Mouse (Mus musculus) MEL (cell line): ENCODE data around the gene Ms4a2. TPM values are rescaled to one million over a fixed set of nuclear protein-coding genes. Genes with fewer than 3 reads are reported as not detected.
A peak's percentile ranks its signal among the peaks of the same experiment; 100 is the strongest.

Experiments
- DNase-seq: peaks from one replicate; pipeline ENCODE4 v3.0.0; 2011; ENCODE audit warnings: low read depth, low spot score
- H3K27ac ChIP-seq: 2 replicates; pipeline ENCODE4 v1.5.1; 2012; ENCODE audit warnings: low read depth, mild to moderate bottlenecking, control low read depth, low read length, moderate library complexity; ENCODE audit not compliant: control insufficient read depth
- H3K27me3 ChIP-seq, 2 experiments: fragments of 150-350 bp in 1 of 2; sonication (generic) in 1 of 2; 2 replicates each; pipeline ENCODE4 v1.6.1; 2012; ENCODE audit warnings: low read length in 2 of 2, mild to moderate bottlenecking in 2 of 2, improper control_type of control experiment in 1 of 2, moderate library complexity in 1 of 2; ENCODE audit not compliant: insufficient read depth in 2 of 2, control insufficient read depth in 1 of 2
- H3K36me3 ChIP-seq, 2 experiments: 2 replicates each; pipeline ENCODE4 v1.6.1; 2012 to 2014; ENCODE audit warnings: low read length in 2 of 2, improper control_type of control experiment in 1 of 2, inconsistent platforms in 1 of 2, mild to moderate bottlenecking in 1 of 2; ENCODE audit not compliant: insufficient read depth in 2 of 2, control insufficient read depth in 1 of 2
- H3K4me1 ChIP-seq, 2 experiments: fragments of 150-350 bp in 1 of 2; sonication (generic) in 1 of 2; 2 replicates each; pipeline ENCODE4 v1.6.1; 2012; ENCODE audit warnings: low read length in 2 of 2, improper control_type of control experiment in 1 of 2, mild to moderate bottlenecking in 1 of 2; ENCODE audit not compliant: insufficient read depth in 2 of 2, control insufficient read depth in 1 of 2
- H3K4me3 ChIP-seq, 2 experiments: fragments of 150-350 bp in 1 of 2; sonication (generic) in 1 of 2; 2 replicates each; pipeline ENCODE4 v1.5.1; 2012; ENCODE audit warnings: low read depth in 2 of 2, low read length in 2 of 2, mild to moderate bottlenecking in 2 of 2, moderate library complexity in 2 of 2, control low read depth in 1 of 2, improper control_type of control experiment in 1 of 2; ENCODE audit not compliant: control insufficient read depth in 1 of 2, insufficient read depth in 1 of 2
- H3K79me2 ChIP-seq: 2 replicates; pipeline ENCODE4 v1.6.1; 2012; ENCODE audit warnings: mild to moderate bottlenecking, low read length, moderate library complexity; ENCODE audit not compliant: control insufficient read depth, poor library complexity, insufficient read depth
- H3K9ac ChIP-seq: 2 replicates; pipeline ENCODE4 v1.6.1; 2012; ENCODE audit warnings: low read depth, mild to moderate bottlenecking, control low read depth, low read length, moderate library complexity; ENCODE audit not compliant: control insufficient read depth, poor library complexity, severe bottlenecking
- H3K9me3 ChIP-seq: fragments of 150-350 bp; sonication (generic); replicated peaks from 2 replicates; pipeline ENCODE4 v1.6.1; 2012; ENCODE audit warnings: mild to moderate bottlenecking, low read length, improper control_type of control experiment, moderate library complexity; ENCODE audit not compliant: insufficient read depth
- BHLHE40 ChIP-seq: IDR thresholded peaks from 2 replicates; pipeline ENCODE4 v1.6.1; 2012; ENCODE audit warnings: low read depth, mild to moderate bottlenecking, inconsistent platforms, low read length, improper control_type of control experiment, borderline replicate concordance
- CHD1 ChIP-seq: IDR thresholded peaks from 2 replicates; pipeline ENCODE4 v1.6.1; 2012; ENCODE audit warnings: low read depth, mild to moderate bottlenecking, inconsistent platforms, low read length, improper control_type of control experiment
- CHD2 ChIP-seq: IDR thresholded peaks from 2 replicates; pipeline ENCODE4 v1.6.1; 2011; ENCODE audit warnings: low read length, improper control_type of control experiment
- CTCF ChIP-seq, 3 experiments: IDR thresholded peaks in 2 of 3; conservative IDR thresholded peaks in 1 of 3; 2 replicates each; pipeline ENCODE4 v1.5.1; 2011 to 2012; ENCODE audit warnings: low read length in 3 of 3, low read depth in 2 of 3, mild to moderate bottlenecking in 2 of 3, improper control_type of control experiment in 1 of 3, inconsistent platforms in 1 of 3, mixed read lengths in 1 of 3, moderate library complexity in 1 of 3; ENCODE audit not compliant: control insufficient read depth in 1 of 3, insufficient read depth in 1 of 3, poor library complexity in 1 of 3, severe bottlenecking in 1 of 3
- ELF1 ChIP-seq: IDR thresholded peaks from 2 replicates; pipeline ENCODE4 v1.6.1; 2014; ENCODE audit warnings: low read depth, mild to moderate bottlenecking, inconsistent platforms, low read length, improper control_type of control experiment, moderate library complexity
- EP300 ChIP-seq, 2 experiments: IDR thresholded peaks; 2 replicates each; pipeline ENCODE4 v1.6.1; 2011; ENCODE audit warnings: improper control_type of control experiment in 2 of 2, low read length in 2 of 2, low read depth in 1 of 2, mild to moderate bottlenecking in 1 of 2
- ETS1 ChIP-seq: IDR thresholded peaks from 2 replicates; pipeline ENCODE4 v1.6.1; 2012; ENCODE audit warnings: low read depth, mild to moderate bottlenecking, inconsistent platforms, low read length, improper control_type of control experiment, moderate library complexity
- GATA1 ChIP-seq: IDR thresholded peaks from 2 replicates; pipeline ENCODE4 v1.6.1; 2011; ENCODE audit warnings: low read depth, low read length, improper control_type of control experiment
- JUND ChIP-seq: IDR thresholded peaks from 2 replicates; pipeline ENCODE4 v1.6.1; 2011; ENCODE audit warnings: low read depth, mild to moderate bottlenecking, improper control_type of control experiment, low read length
- KAT2A ChIP-seq: conservative IDR thresholded peaks from 2 replicates; pipeline ENCODE4 v1.6.1; 2012; ENCODE audit warnings: low read depth, low read length, improper control_type of control experiment, inconsistent platforms
- MAFK ChIP-seq: IDR thresholded peaks from 2 replicates; pipeline ENCODE4 v1.6.1; 2011; ENCODE audit warnings: low read depth, mild to moderate bottlenecking, low read length, improper control_type of control experiment, borderline replicate concordance
- MAX ChIP-seq: IDR thresholded peaks from 2 replicates; pipeline ENCODE4 v1.6.1; 2011; ENCODE audit warnings: low read length, improper control_type of control experiment
- MAZ ChIP-seq: IDR thresholded peaks from 2 replicates; pipeline ENCODE4 v1.6.1; 2012; ENCODE audit warnings: low read depth, mild to moderate bottlenecking, inconsistent platforms, low read length, improper control_type of control experiment
- MXI1 ChIP-seq: IDR thresholded peaks from 2 replicates; pipeline ENCODE4 v1.6.1; 2011; ENCODE audit warnings: mild to moderate bottlenecking, low read depth, low read length, improper control_type of control experiment
- MYB ChIP-seq: IDR thresholded peaks from 2 replicates; pipeline ENCODE4 v1.6.1; 2011; ENCODE audit warnings: mild to moderate bottlenecking, low read depth, low read length, improper control_type of control experiment
- NELFE ChIP-seq: IDR thresholded peaks from 2 replicates; pipeline ENCODE4 v1.6.1; 2011; ENCODE audit warnings: low read depth, low read length, improper control_type of control experiment
- NRF1 ChIP-seq: IDR thresholded peaks from 2 replicates; pipeline ENCODE4 v1.6.1; 2014; ENCODE audit warnings: low read depth, mild to moderate bottlenecking, inconsistent platforms, low read length, improper control_type of control experiment, moderate library complexity; ENCODE audit not compliant: poor library complexity, insufficient read depth, severe bottlenecking
- POLR2A ChIP-seq, 2 experiments: IDR thresholded peaks; 2 replicates each; pipeline ENCODE4 v1.6.1; 2011 to 2012; ENCODE audit warnings: low read length in 2 of 2, mild to moderate bottlenecking in 2 of 2, control low read depth in 1 of 2, improper control_type of control experiment in 1 of 2, low read depth in 1 of 2, moderate library complexity in 1 of 2; ENCODE audit not compliant: control insufficient read depth in 1 of 2, insufficient read depth in 1 of 2, poor library complexity in 1 of 2
- POLR2AphosphoS2 ChIP-seq: IDR thresholded peaks from 2 replicates; pipeline ENCODE4 v1.6.1; 2011; ENCODE audit warnings: low read length, improper control_type of control experiment
- POLR2AphosphoS5 ChIP-seq: IDR thresholded peaks from 2 replicates; pipeline ENCODE4 v1.6.1; 2012; ENCODE audit warnings: low read depth, borderline replicate concordance, mild to moderate bottlenecking, inconsistent platforms, low read length, moderate library complexity, mixed read lengths
- RAD21 ChIP-seq: IDR thresholded peaks from 2 replicates; pipeline ENCODE4 v1.6.1; 2011; ENCODE audit warnings: mild to moderate bottlenecking, low read depth, low read length, improper control_type of control experiment
- RCOR1 ChIP-seq: IDR thresholded peaks from 2 replicates; pipeline ENCODE4 v1.6.1; 2012; ENCODE audit warnings: low read depth, mild to moderate bottlenecking, inconsistent platforms, low read length, improper control_type of control experiment
- SIN3A ChIP-seq: IDR thresholded peaks from 2 replicates; pipeline ENCODE4 v1.6.1; 2012; ENCODE audit warnings: low read length, improper control_type of control experiment, inconsistent platforms
- SMC3 ChIP-seq: IDR thresholded peaks from 2 replicates; pipeline ENCODE4 v1.6.1; 2011; ENCODE audit warnings: low read depth, low read length, improper control_type of control experiment
- TAL1 ChIP-seq: IDR thresholded peaks from 2 replicates; pipeline ENCODE4 v1.6.1; 2012; ENCODE audit warnings: mild to moderate bottlenecking, inconsistent platforms, low read length, moderate library complexity, mixed read lengths
- TBP ChIP-seq: IDR thresholded peaks from 2 replicates; pipeline ENCODE4 v1.8.0; 2011; ENCODE audit warnings: low read depth, low read length, improper control_type of control experiment
- TCF12 ChIP-seq: IDR thresholded peaks from 2 replicates; pipeline ENCODE4 v1.6.1; 2014; ENCODE audit warnings: low read depth, mild to moderate bottlenecking, inconsistent platforms, low read length, improper control_type of control experiment, moderate library complexity
- USF1 ChIP-seq: IDR thresholded peaks from 2 replicates; pipeline ENCODE4 v1.6.1; 2014; ENCODE audit warnings: low read depth, mild to moderate bottlenecking, inconsistent platforms, low read length, improper control_type of control experiment, moderate library complexity
- USF2 ChIP-seq, 2 experiments: IDR thresholded peaks; 2 replicates each; pipeline ENCODE4 v1.6.1; 2011 to 2012; ENCODE audit warnings: improper control_type of control experiment in 2 of 2, low read length in 2 of 2, borderline replicate concordance in 1 of 2, inconsistent platforms in 1 of 2, low read depth in 1 of 2, mild to moderate bottlenecking in 1 of 2; ENCODE audit not compliant: insufficient read depth in 1 of 2
- ZC3H11A ChIP-seq: IDR thresholded peaks from 2 replicates; pipeline ENCODE4 v1.6.1; 2012; ENCODE audit warnings: low read depth, mild to moderate bottlenecking, inconsistent platforms, low read length, improper control_type of control experiment
- ZKSCAN1 ChIP-seq: IDR thresholded peaks from 2 replicates; pipeline ENCODE4 v1.6.1; 2012; ENCODE audit warnings: low read depth, mild to moderate bottlenecking, inconsistent platforms, low read length, improper control_type of control experiment, moderate library complexity
- polyA plus RNA-seq, 2 experiments: library from polyadenylated mRNA; stranded (reverse) in 1 of 2; unstranded in 1 of 2; fragments of >175 nt in 1 of 2; fragments of >200 nt in 1 of 2; gene quantifications; 2 replicates each; pipeline versions ENCODE4 v1.2.1 to v1.2.4; 2012; ENCODE audit warnings: low replicate concordance in 2 of 2, low read depth in 1 of 2; ENCODE audit not compliant: insufficient read length in 2 of 2, insufficient read depth in 1 of 2, missing spikeins in 1 of 2
- total RNA-seq: library from RNA; depleted of rRNA; stranded (reverse); fragments of 300-350 nt; gene quantifications from 2 replicates; pipeline ENCODE4 v1.2.3, GENCODE M21; 2012

Ms4a2 gene
- total and polyA plus RNA-seq, 3 experiments = 0.32 to 3.1 TPM; not detected in 1

DNA sequence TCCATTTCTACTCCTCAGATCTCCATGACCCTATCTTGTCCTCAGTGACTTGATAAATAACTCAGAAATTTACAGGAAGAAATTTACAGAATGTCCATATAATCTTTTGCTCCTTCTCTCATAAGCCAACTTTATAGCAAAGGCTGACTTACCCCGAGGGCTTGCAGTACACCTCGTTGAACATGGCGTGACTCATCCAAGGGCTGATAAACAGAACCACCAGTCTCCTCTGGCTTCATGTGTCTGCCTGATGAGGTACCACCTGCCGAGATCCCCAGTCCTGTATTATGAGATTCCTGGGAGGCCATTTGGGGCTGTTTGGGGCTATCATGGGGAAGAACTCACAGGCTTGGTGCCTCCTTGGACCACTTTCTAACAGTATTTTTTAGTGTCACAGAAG is 15.5 kb upstream of the Ms4a2 start:
- peak; percentile 59 for DNase-seq
- Histone ChIP-seq H3K9me3 (no peaks in the 10 kb centered on the region), H3K27ac (no peak overlapping the region), H3K4me1 (peaks cover 3 to 4% of the 10 kb centered on the region in 2 experiments; a peak in 3 of 4 replicates), H3K79me2 (no peaks in the 10 kb centered on the region), H3K27me3 (no peaks in the 10 kb centered on the region), H3K36me3 (peaks cover 0 to 13% of the 10 kb centered on the region in 2 experiments; a peak in 2 of 4 replicates), H3K4me3 (no peak overlapping the region), H3K9ac (no peak overlapping the region)
- TF ChIP-seq RCOR1 = no peak
- TF ChIP-seq EP300 (IDR thresholded peaks at IDR 0.05; ENCODE audit: low read depth in 1 of 2, low read length in 2 of 2) = peak in 1 of 2 experiments; percentile 50; a peak in 2 of 4 replicates
- no peak for TF ChIP-seq USF1
- peak; percentile 26; the same call in 1 of the 2 replicates for TF ChIP-seq JUND
- TF ChIP-seq TAL1 = peak; percentile 23; the same call in 1 of the 2 replicates
- TF ChIP-seq GATA1 = peak; percentile 60

DNA sequence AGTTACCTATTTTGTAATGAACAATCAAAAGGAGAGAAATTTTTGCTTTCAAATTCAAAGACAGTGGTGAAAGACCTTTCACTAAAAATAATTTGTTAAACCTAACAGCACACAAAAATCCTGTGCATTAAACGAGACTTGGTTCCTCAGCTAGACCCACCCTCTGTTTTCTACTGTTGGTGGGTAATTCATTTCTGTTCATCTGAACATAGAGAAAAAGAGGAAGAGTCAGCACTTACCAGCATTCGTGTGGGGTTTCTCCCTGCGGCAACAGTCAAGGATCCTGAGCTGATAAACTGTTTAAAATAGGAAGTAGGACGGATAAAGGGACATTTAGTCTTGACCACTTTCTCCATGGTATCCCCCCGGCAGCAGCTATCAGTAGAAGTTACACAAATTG is 12.1 kb upstream of the Ms4a2 start:
- peak overlapping the region; percentile 97 for H3K27ac ChIP-seq
- H3K36me3 ChIP-seq = peaks cover 0 to 21% of the 10 kb centered on the region in 2 experiments; a peak in 2 of 4 replicates
- peak; percentile 85 for DNase-seq
- H3K79me2 ChIP-seq = no peaks in the 10 kb centered on the region
- H3K9ac ChIP-seq = peak overlapping the region; percentile 68
- no peaks in the 10 kb centered on the region for H3K9me3 ChIP-seq
- peaks cover 3 to 11% of the 10 kb centered on the region in 2 experiments; a peak in 3 of 4 replicates for H3K4me1 ChIP-seq
- H3K27me3 ChIP-seq = no peaks in the 10 kb centered on the region
- peak overlapping the region in 1 of 2 experiments; percentile 55; a peak in 2 of 4 replicates for H3K4me3 ChIP-seq
- TF ChIP-seq ELF1 (0 out of 2 replicates have a peak, but pooled peaks have one; percentile 28), RAD21 (no peak), SIN3A (peak; percentile 64), TAL1 (no peak), CHD1 (no peak), MAZ (peak; percentile 61; the same call in 1 of the 2 replicates), MXI1 (peak; percentile 55), USF2 (IDR thresholded peaks at IDR 0.05; ENCODE audit: borderline replicate concordance in 1 of 2, insufficient read depth in 1 of 2, low read depth in 1 of 2, low read length in 2 of 2) (no peak), MAFK (peak; percentile 57; the same call in 1 of the 2 replicates), TBP (peak; percentile 72), NRF1 (no peak), POLR2A (IDR thresholded peaks at IDR 0.05; ENCODE audit: control insufficient read depth in 1 of 2, insufficient read depth in 1 of 2, low read depth in 1 of 2, low read length in 2 of 2, poor library complexity in 1 of 2) (peak in 1 of 2 experiments; percentile 46; a peak in 2 of 4 replicates), CHD2 (no peak), NELFE (peak; percentile 47), EP300 (IDR thresholded peaks at IDR 0.05; ENCODE audit: low read depth in 1 of 2, low read length in 2 of 2) (peak; percentile 86 to 91), BHLHE40 (0 out of 2 replicates have a peak, but pooled peaks have one; percentile 11), CTCF (IDR thresholded peaks at IDR 0.05 in 2 of 3, conservative IDR thresholded peaks at IDR 0.05 in 1 of 3; ENCODE audit: control insufficient read depth in 1 of 3, insufficient read depth in 1 of 3, low read depth in 2 of 3, low read length in 3 of 3, poor library complexity in 1 of 3, severe bottlenecking in 1 of 3) (no peak), TCF12 (peak; percentile 53), USF1 (no peak), RCOR1 (peak; percentile 83), POLR2AphosphoS2 (no peak), ETS1 (peak; percentile 75), MAX (no peak), KAT2A (no peak), ZC3H11A (no peak), ZKSCAN1 (no peak), SMC3 (no peak), GATA1 (peak; percentile 81), POLR2AphosphoS5 (no peak), MYB (peak; percentile 66)
